Mouse (Mus musculus) C2C12 (cell line): Measurements from ENCODE around the gene Tomm22.

Source experiments
- CTCF ChIP-seq: IDR thresholded peaks from one replicate; pipeline ENCODE4 v1.5.1; 2011; ENCODE audit not compliant: control insufficient read depth, insufficient read depth, insufficient read length
- FOSL1 ChIP-seq: IDR thresholded peaks from one replicate; pipeline ENCODE4 v1.8.0; 2011; ENCODE audit warnings: mild to moderate bottlenecking, low read length; ENCODE audit not compliant: poor library complexity, insufficient read depth, severe bottlenecking
- USF1 ChIP-seq: IDR thresholded peaks from one replicate; pipeline ENCODE4 v1.6.1; 2011; ENCODE audit warnings: low read depth, mild to moderate bottlenecking, control low read depth, moderate library complexity

- no peak for TF ChIP-seq USF1
- TF ChIP-seq CTCF: no peak
- TF ChIP-seq FOSL1: no peak
Observed at GRCm38 (mm10) chr15:79692334-79692733, 21.7 kb downstream of the Tomm22 start.
